Mouse (Mus musculus) limb, embryonic 14.5 days (tissue): ENCODE data around the gene Snx11. TPM values are rescaled to one million over a fixed set of nuclear protein-coding genes. Genes with fewer than 3 reads are reported as not detected.

Source experiments
- ATAC-seq: fragments of 200-750 bp; cut with Nextera tagmentation; 2 replicates; pipeline ENCODE4 v1.8.0; 2017; ENCODE audit warnings: low read depth, moderate number of reproducible peaks, moderate TSS enrichment; ENCODE audit not compliant: low FRiP score
- DNase-seq: peaks from one replicate; pipeline ENCODE4 v3.0.0-alpha.2; 2015; ENCODE audit warnings: low spot score
- H3K27ac ChIP-seq: fragments of 300-500 bp; sonication (generic); replicated peaks from 2 replicates; pipeline ENCODE4 v1.5.1; 2014; ENCODE audit warnings: low read depth, mild to moderate bottlenecking, low read length, moderate library complexity, mixed read lengths
- H3K27me3 ChIP-seq: fragments of 300-500 bp; sonication (generic); 2 replicates; pipeline ENCODE4 v1.6.1; 2014; ENCODE audit warnings: low read length, mixed read lengths; ENCODE audit not compliant: control insufficient read depth, insufficient read depth
- H3K36me3 ChIP-seq: fragments of 300-500 bp; sonication (generic); 2 replicates; pipeline ENCODE4 v1.6.1; 2014; ENCODE audit warnings: mild to moderate bottlenecking, low read length, moderate library complexity, mixed read lengths; ENCODE audit not compliant: control insufficient read depth, insufficient read depth
- H3K4me1 ChIP-seq: fragments of 300-500 bp; sonication (generic); 2 replicates; pipeline ENCODE4 v1.6.1; 2014; ENCODE audit warnings: antibody characterized with exemption, low read length, mixed read lengths; ENCODE audit not compliant: control insufficient read depth, insufficient read depth
- H3K4me2 ChIP-seq: fragments of 300-500 bp; sonication (generic); replicated peaks from 2 replicates; pipeline ENCODE4 v1.6.1; 2014; ENCODE audit warnings: low read depth, mild to moderate bottlenecking, low read length, moderate library complexity; ENCODE audit not compliant: severe bottlenecking
- H3K4me3 ChIP-seq: fragments of 300-500 bp; sonication (generic); replicated peaks from 2 replicates; pipeline ENCODE4 v1.5.1; 2014; ENCODE audit warnings: low read length
- H3K9ac ChIP-seq: fragments of 300-500 bp; sonication (generic); 2 replicates; pipeline ENCODE4 v1.6.1; 2014; ENCODE audit warnings: mild to moderate bottlenecking, low read depth, low read length, moderate library complexity; ENCODE audit not compliant: severe bottlenecking
- H3K9me3 ChIP-seq: fragments of 300-500 bp; sonication (generic); 2 replicates; pipeline ENCODE4 v1.6.1; 2016; ENCODE audit warnings: low read length; ENCODE audit not compliant: control insufficient read depth
- POLR2A ChIP-seq: fragments of 200-500 bp; IDR thresholded peaks from 2 replicates; pipeline ENCODE4 v1.8.0; 2012; ENCODE audit warnings: inconsistent platforms, mild to moderate bottlenecking, moderate library complexity, borderline replicate concordance; ENCODE audit not compliant: insufficient read depth, insufficient read length; ENCODE audit errors: extremely low read depth
- WGBS: fragments of 180-500 bp; shearing (Covaris S2); extraction: QIAGEN DNeasy Blood & Tissue Kit; methylation state at CpG from one replicate; pipeline ENCODE4 v1.1.7; 2014; 5-methylcytosine and 5-hydroxymethylcytosine counted together
- polyA plus RNA-seq, 2 experiments: library from polyadenylated mRNA; depleted of rRNA in 1 of 2; stranded (reverse) in 1 of 2; unstranded in 1 of 2; fragments of >200 nt; fragmentation: Nextera tagmentation in 1 of 2; extraction: Ambion mirVana in 1 of 2; gene quantifications; 2 replicates each; pipeline versions ENCODE4 v1.2.1 to v1.2.3; 2012 to 2014

Snx11 gene
- polyA plus RNA-seq, 2 experiments = 11.9 to 28.3 TPM

GRCm38 (mm10) chr11:96741995-96742394, 35.4 kb downstream of the Snx11 start:
- 9% methylated on average over 12 of the region's 12 CpGs for WGBS
- Histone ChIP-seq H3K27ac (no peak overlapping the region), H3K4me3 (no peak overlapping the region), H3K36me3 (no peaks in the 10 kb centered on the region), H3K4me2 (no peak overlapping the region), H3K9ac (no peak overlapping the region), H3K4me1 (peaks cover 6% of the 10 kb centered on the region; the same call in 1 of the 2 replicates), H3K27me3 (peaks cover 45% of the 10 kb centered on the region), H3K9me3 (no peaks in the 10 kb centered on the region)
- TF ChIP-seq POLR2A = no peak
- peak; percentile 52 for DNase-seq
- no peak for ATAC-seq

GRCm38 (mm10) chr11:96740796-96741195, 36.6 kb downstream of the Snx11 start:
- H3K27ac ChIP-seq = no peak overlapping the region
- no peak overlapping the region for H3K9ac ChIP-seq
- no peak for TF ChIP-seq POLR2A
- ATAC-seq (no peak), DNase-seq (no peak)
- H3K27me3 ChIP-seq = peaks cover 53% of the 10 kb centered on the region
- 71% methylated on average over 12 of the region's 12 CpGs for WGBS
- no peaks in the 10 kb centered on the region for H3K36me3 ChIP-seq
- no peak overlapping the region for H3K4me2 ChIP-seq
- no peak overlapping the region for H3K4me3 ChIP-seq
- H3K9me3 ChIP-seq = no peaks in the 10 kb centered on the region
- peaks cover 12% of the 10 kb centered on the region for H3K4me1 ChIP-seq

GRCm38 (mm10) chr11:96737673-96738471, 39.5 kb downstream of the Snx11 start:
- no peak for TF ChIP-seq POLR2A
- no peak overlapping the region for H3K4me2 ChIP-seq
- 56% methylated on average over 14 of the region's 14 CpGs for WGBS
- no peaks in the 10 kb centered on the region for H3K36me3 ChIP-seq
- H3K9ac ChIP-seq = no peak overlapping the region
- DNase-seq = no peak
- peaks cover 53% of the 10 kb centered on the region for H3K27me3 ChIP-seq
- peaks cover 12% of the 10 kb centered on the region for H3K4me1 ChIP-seq
- no peak for ATAC-seq
- H3K9me3 ChIP-seq = no peaks in the 10 kb centered on the region
- H3K27ac ChIP-seq = no peak overlapping the region
- H3K4me3 ChIP-seq = no peak overlapping the region

GRCm38 (mm10) chr11:96736361-96736760, 41.0 kb downstream of the Snx11 start:
- TF ChIP-seq POLR2A = no peak
- Histone ChIP-seq H3K9ac (no peak overlapping the region), H3K4me1 (peaks cover 6% of the 10 kb centered on the region; the same call in 1 of the 2 replicates), H3K4me3 (peak overlapping the region; percentile 20), H3K27me3 (peaks cover 40% of the 10 kb centered on the region), H3K36me3 (no peaks in the 10 kb centered on the region), H3K4me2 (peak overlapping the region; percentile 26), H3K27ac (no peak overlapping the region), H3K9me3 (no peaks in the 10 kb centered on the region)
- ATAC-seq = no peak
- WGBS = 12% methylated on average over 11 of the region's 11 CpGs
- no peak for DNase-seq

- TF ChIP-seq POLR2A = no peak
- peaks cover 35% of the 10 kb centered on the region for H3K27me3 ChIP-seq
- H3K4me1 ChIP-seq = peaks cover 6% of the 10 kb centered on the region; the same call in 1 of the 2 replicates
- H3K9ac ChIP-seq = no peak overlapping the region
- ATAC-seq (peak; percentile 82; the same call in 1 of the 2 replicates), DNase-seq (peak; percentile 74)
- H3K4me2 ChIP-seq = peak overlapping the region; percentile 26
- H3K36me3 ChIP-seq = no peaks in the 10 kb centered on the region
- WGBS = under 1% methylated on average over 19 of the region's 19 CpGs
- peak overlapping the region; percentile 20 for H3K4me3 ChIP-seq
- H3K27ac ChIP-seq = no peak overlapping the region
- H3K9me3 ChIP-seq = no peaks in the 10 kb centered on the region
Measured at GRCm38 (mm10) chr11:96735908-96736307, 41.5 kb downstream of the Snx11 start.
